Mouse (Mus musculus): ENCODE results near the gene E130311K13Rik.

E130311K13Rik gene

GRCm38 (mm10) chr3:63928878-63929859 lies at the start of gene E130311K13Rik:
Gene E130311K13Rik (minus strand): TSS chr3:63929472.
- DNase-seq (ENCODE audit: low read depth), result peak; percentile 94

- DNase-seq (ENCODE audit: low read depth), result peak; percentile 5
Measured at GRCm38 (mm10) chr3:63977895-63978294, 48.6 kb upstream of the E130311K13Rik start.

GRCm38 (mm10) chr3:63975955-63976908 lies 47.0 kb upstream of the E130311K13Rik start, which contains the start of gene Gmps:
Gene Gmps (plus strand): TSS chr3:63976106.
- DNase-seq (ENCODE audit: low read depth), result peak; percentile 97

GRCm38 (mm10) chr3:63965929-63966328 lies 36.7 kb upstream of the E130311K13Rik start:
- DNase-seq (ENCODE audit: low read depth), result no peak

- no peak for DNase-seq (ENCODE audit: low read depth)
Measured at GRCm38 (mm10) chr3:63964922-63965249, 35.6 kb upstream of the E130311K13Rik start.

- DNase-seq (ENCODE audit: low read depth), result peak; percentile 100
Measured at GRCm38 (mm10) chr3:63964100-63964921, 35.0 kb upstream of the E130311K13Rik start, which contains the start of gene Slc33a1. Gene Slc33a1 (minus strand): TSS chr3:63964768.

GRCm38 (mm10) chr3:63963421-63964099 lies 34.3 kb upstream of the E130311K13Rik start:
- DNase-seq (ENCODE audit: low read depth), result peak; percentile 47

GRCm38 (mm10) chr3:63949837-63950236 lies 20.6 kb upstream of the E130311K13Rik start:
- no peak for DNase-seq (ENCODE audit: low read depth)

GRCm38 (mm10) chr3:63941204-63941850 lies 12.1 kb upstream of the E130311K13Rik start:
- peak; percentile 72 for DNase-seq (ENCODE audit: low read depth)

GRCm38 (mm10) chr3:63938928-63939327 lies 9.7 kb upstream of the E130311K13Rik start:
- DNase-seq (ENCODE audit: low read depth), result no peak

GRCm38 (mm10) chr3:63919634-63920033 lies 9.6 kb downstream of the E130311K13Rik start:
- DNase-seq (ENCODE audit: low read depth), result peak; percentile 49

GRCm38 (mm10) chr3:63910301-63910700 lies 19.0 kb downstream of the E130311K13Rik start:
- no peak for DNase-seq (ENCODE audit: low read depth)

GRCm38 (mm10) chr3:63905241-63905640 lies 24.0 kb downstream of the E130311K13Rik start:
- no peak for DNase-seq (ENCODE audit: low read depth)

- no peak for DNase-seq (ENCODE audit: low read depth)
Measured at GRCm38 (mm10) chr3:63904157-63904556, 25.1 kb downstream of the E130311K13Rik start.

GRCm38 (mm10) chr3:63900021-63900571 lies 29.2 kb downstream of the E130311K13Rik start:
- DNase-seq (ENCODE audit: low read depth), result no peak

- peak; percentile 20 for DNase-seq (ENCODE audit: low read depth)
Measured at GRCm38 (mm10) chr3:63899309-63899695, 30.0 kb downstream of the E130311K13Rik start, which contains the start of gene Plch1. Gene Plch1 (minus strand): TSS chr3:63899472.

- DNase-seq (ENCODE audit: low read depth), result peak; percentile 61
Measured at GRCm38 (mm10) chr3:63898581-63899308, 30.5 kb downstream of the E130311K13Rik start.

GRCm38 (mm10) chr3:63897177-63897576 lies 32.1 kb downstream of the E130311K13Rik start:
- DNase-seq (ENCODE audit: low read depth), result no peak

- no peak for DNase-seq (ENCODE audit: low read depth)
Measured at GRCm38 (mm10) chr3:63896303-63896702, 33.0 kb downstream of the E130311K13Rik start.

Data from NIH3T3 (cell line).